Mouse (Mus musculus) neural tube, embryonic 12.5 days (tissue): ENCODE data around the gene H2al1f. TPM values are rescaled to one million over a fixed set of nuclear protein-coding genes. Genes with fewer than 3 reads are reported as not detected.
"Not testable (repeated sequence)": the region's sequence is repeated elsewhere in the genome, so short reads cannot be mapped to it uniquely, and the experiment has no call there.

ENCODE experiments used
- ATAC-seq: fragments of 200-750 bp; cut with Nextera tagmentation; 2 replicates; pipeline ENCODE4 v1.8.0; 2017; ENCODE audit warnings: low read depth, mild to moderate bottlenecking, moderate TSS enrichment, moderate library complexity; ENCODE audit not compliant: low FRiP score
- H3K27ac ChIP-seq: fragments of 300-500 bp; sonication (generic); 2 replicates; pipeline ENCODE4 v1.5.1; 2016
- H3K27me3 ChIP-seq: fragments of 300-500 bp; sonication (generic); replicated peaks from 2 replicates; pipeline ENCODE4 v1.6.1; 2016; ENCODE audit warnings: mild to moderate bottlenecking
- H3K36me3 ChIP-seq: fragments of 300-500 bp; sonication (generic); 2 replicates; pipeline ENCODE4 v1.6.1; 2016; ENCODE audit warnings: mild to moderate bottlenecking
- H3K4me1 ChIP-seq: fragments of 300-500 bp; sonication (generic); 2 replicates; pipeline ENCODE4 v1.6.1; 2016
- H3K4me2 ChIP-seq: fragments of 300-500 bp; sonication (generic); replicated peaks from 2 replicates; pipeline ENCODE4 v1.6.1; 2016; ENCODE audit warnings: mild to moderate bottlenecking
- H3K4me3 ChIP-seq: fragments of 300-500 bp; sonication (generic); 2 replicates; pipeline ENCODE4 v1.5.1; 2016
- H3K9ac ChIP-seq: fragments of 300-500 bp; sonication (generic); 2 replicates; pipeline ENCODE4 v1.6.1; 2016; ENCODE audit warnings: mild to moderate bottlenecking
- H3K9me3 ChIP-seq: fragments of 300-500 bp; sonication (generic); 2 replicates; pipeline ENCODE4 v1.6.1; 2016; ENCODE audit warnings: mild to moderate bottlenecking
- WGBS: fragments of 180-500 bp; shearing (Covaris S2); methylation state at CpG from one replicate; pipeline ENCODE4 v1.1.7; 2016; 5-methylcytosine and 5-hydroxymethylcytosine counted together
- polyA plus RNA-seq: library from polyadenylated mRNA; unstranded; fragments of >200 nt; fragmentation: Nextera tagmentation; extraction: Ambion mirVana; gene quantifications from 2 replicates; pipeline ENCODE4 v1.2.1, GENCODE M21; 2016

Gene H2al1f
- not detected in 2 replicates for polyA plus RNA-seq

GRCm38 (mm10) chrX:11314858-11315257 lies at the start of gene H2al1f:
TSS of gene H2al1f (plus strand) at chrX:11315158.
- H3K4me3 ChIP-seq, H3K9me3 ChIP-seq, H3K4me2 ChIP-seq, H3K27me3 ChIP-seq, ATAC-seq, H3K27ac ChIP-seq, H3K9ac ChIP-seq, H3K4me1 ChIP-seq, H3K36me3 ChIP-seq: not testable (repeated sequence)
- WGBS, result no CpG with 5 or more reads among the region's 6 CpGs

GRCm38 (mm10) chrX:11267791-11268190 lies 47.2 kb upstream of the H2al1f start:
- no peaks in the 10 kb centered on the region for H3K9me3 ChIP-seq
- H3K4me1 ChIP-seq, result no peaks in the 10 kb centered on the region
- 60% methylated on average over 7 of the region's 7 CpGs for WGBS
- H3K36me3 ChIP-seq, result no peaks in the 10 kb centered on the region
- no peak overlapping the region for H3K9ac ChIP-seq
- H3K27me3 ChIP-seq, result no peaks in the 10 kb centered on the region
- ATAC-seq, result no peak
- no peak overlapping the region for H3K4me3 ChIP-seq
- H3K27ac ChIP-seq, result no peak overlapping the region
- no peak overlapping the region for H3K4me2 ChIP-seq

GRCm38 (mm10) chrX:11269074-11269473 lies 45.9 kb upstream of the H2al1f start:
- Histone ChIP-seq H3K4me2 (no peak overlapping the region), H3K4me3 (no peak overlapping the region), H3K9me3 (no peaks in the 10 kb centered on the region), H3K27me3 (no peaks in the 10 kb centered on the region), H3K27ac (no peak overlapping the region), H3K36me3 (no peaks in the 10 kb centered on the region), H3K4me1 (no peaks in the 10 kb centered on the region), H3K9ac (no peak overlapping the region)
- 85% methylated on average over 3 of the region's 3 CpGs for WGBS
- ATAC-seq, result no peak

- Histone ChIP-seq H3K27ac (no peak overlapping the region), H3K27me3 (no peaks in the 10 kb centered on the region), H3K4me1 (no peaks in the 10 kb centered on the region), H3K36me3 (no peaks in the 10 kb centered on the region), H3K9ac (no peak overlapping the region), H3K4me2 (no peak overlapping the region), H3K4me3 (no peak overlapping the region), H3K9me3 (no peaks in the 10 kb centered on the region)
- 76% methylated on average over 3 of the region's 3 CpGs for WGBS
- no peak for ATAC-seq
Measured at GRCm38 (mm10) chrX:11273190-11273589, 41.8 kb upstream of the H2al1f start.

- 85% methylated on average over 6 of the region's 6 CpGs for WGBS
Measured at GRCm38 (mm10) chrX:11277083-11277482, 37.9 kb upstream of the H2al1f start.

GRCm38 (mm10) chrX:11280741-11281140 lies 34.2 kb upstream of the H2al1f start:
- Histone ChIP-seq H3K27me3 (no peaks in the 10 kb centered on the region), H3K4me3 (no peak overlapping the region), H3K9ac (no peak overlapping the region), H3K9me3 (no peaks in the 10 kb centered on the region), H3K36me3 (no peaks in the 10 kb centered on the region), H3K4me2 (no peak overlapping the region), H3K4me1 (no peaks in the 10 kb centered on the region), H3K27ac (no peak overlapping the region)
- WGBS, result 73% methylated on average over 2 of the region's 2 CpGs
- ATAC-seq, result no peak

More at GRCm38 (mm10) chrX:11277083-11277482, 37.9 kb upstream of the H2al1f start:
- H3K4me2 ChIP-seq, result no peak overlapping the region
- H3K27ac ChIP-seq, result no peak overlapping the region
- no peak overlapping the region for H3K9ac ChIP-seq
- H3K36me3 ChIP-seq, result no peaks in the 10 kb centered on the region
- H3K9me3 ChIP-seq, result no peaks in the 10 kb centered on the region
- ATAC-seq, result no peak
- H3K27me3 ChIP-seq, result no peaks in the 10 kb centered on the region
- H3K4me1 ChIP-seq, result no peaks in the 10 kb centered on the region
- no peak overlapping the region for H3K4me3 ChIP-seq

- ATAC-seq, result no peak
- H3K4me2 ChIP-seq, result no peak overlapping the region
- no peaks in the 10 kb centered on the region for H3K9me3 ChIP-seq
- 83% methylated on average over 14 of the region's 14 CpGs for WGBS
- no peaks in the 10 kb centered on the region for H3K27me3 ChIP-seq
- no peak overlapping the region for H3K4me3 ChIP-seq
- no peaks in the 10 kb centered on the region for H3K4me1 ChIP-seq
- H3K36me3 ChIP-seq, result no peaks in the 10 kb centered on the region
- H3K27ac ChIP-seq, result no peak overlapping the region
- no peak overlapping the region for H3K9ac ChIP-seq
Measured at GRCm38 (mm10) chrX:11288306-11288882, 26.6 kb upstream of the H2al1f start.

GRCm38 (mm10) chrX:11289244-11289643 lies 25.7 kb upstream of the H2al1f start:
- Histone ChIP-seq H3K27me3 (no peaks in the 10 kb centered on the region), H3K9me3 (no peaks in the 10 kb centered on the region), H3K9ac (no peak overlapping the region), H3K36me3 (no peaks in the 10 kb centered on the region), H3K27ac (no peak overlapping the region), H3K4me3 (no peak overlapping the region), H3K4me2 (no peak overlapping the region), H3K4me1 (no peaks in the 10 kb centered on the region)
- no peak for ATAC-seq
- WGBS, result 64% methylated on average over 4 of the region's 4 CpGs

- not testable (repeated sequence) for H3K4me2 ChIP-seq, H3K4me1 ChIP-seq, H3K27me3 ChIP-seq, H3K27ac ChIP-seq, H3K9me3 ChIP-seq, H3K9ac ChIP-seq, H3K4me3 ChIP-seq, H3K36me3 ChIP-seq, ATAC-seq
- no CpG with 5 or more reads among the region's 3 CpGs for WGBS
Measured at GRCm38 (mm10) chrX:11298957-11299356, 16.0 kb upstream of the H2al1f start, which contains the start of gene H2al1a. TSS of gene H2al1a (plus strand) at chrX:11299257.

GRCm38 (mm10) chrX:11302132-11302531 lies 12.8 kb upstream of the H2al1f start, which contains the start of gene H2al1b:
TSS of gene H2al1b (plus strand) at chrX:11302432.
- not testable (repeated sequence) for H3K27me3 ChIP-seq, H3K9me3 ChIP-seq, H3K36me3 ChIP-seq, ATAC-seq, H3K4me1 ChIP-seq, H3K4me3 ChIP-seq, H3K4me2 ChIP-seq, H3K27ac ChIP-seq, H3K9ac ChIP-seq
- WGBS, result 91% methylated on average over 1 of the region's 3 CpGs

- H3K4me1 ChIP-seq, ATAC-seq, H3K9ac ChIP-seq, H3K4me2 ChIP-seq, H3K27ac ChIP-seq, H3K27me3 ChIP-seq, H3K9me3 ChIP-seq, H3K36me3 ChIP-seq, H3K4me3 ChIP-seq: not testable (repeated sequence)
- 78% methylated on average over 2 of the region's 6 CpGs for WGBS
Measured at GRCm38 (mm10) chrX:11305355-11305754, 9.6 kb upstream of the H2al1f start, which contains the start of gene H2al1c. TSS of gene H2al1c (plus strand) at chrX:11305655.

GRCm38 (mm10) chrX:11308524-11308923 lies 6.4 kb upstream of the H2al1f start, which contains the start of gene H2al1d:
TSS of gene H2al1d (plus strand) at chrX:11308824.
- ATAC-seq, H3K27me3 ChIP-seq, H3K36me3 ChIP-seq, H3K9me3 ChIP-seq, H3K4me1 ChIP-seq, H3K27ac ChIP-seq, H3K4me2 ChIP-seq, H3K9ac ChIP-seq, H3K4me3 ChIP-seq: not testable (repeated sequence)
- no CpG with 5 or more reads among the region's 6 CpGs for WGBS

GRCm38 (mm10) chrX:11311634-11312033 lies 3.3 kb upstream of the H2al1f start, which contains the start of gene H2al1e:
TSS of gene H2al1e (plus strand) at chrX:11311934.
- ATAC-seq, H3K4me1 ChIP-seq: not testable (repeated sequence)
- no CpG with 5 or more reads among the region's 3 CpGs for WGBS

More at GRCm38 (mm10) chrX:11311634-11312033, 3.3 kb upstream of the H2al1f start, which contains the start of gene H2al1e:
- H3K27ac ChIP-seq, H3K9ac ChIP-seq, H3K4me2 ChIP-seq, H3K9me3 ChIP-seq, H3K4me3 ChIP-seq, H3K36me3 ChIP-seq, H3K27me3 ChIP-seq: not testable (repeated sequence)
